Comparison of ENCODE assay signal across 12 mouse cellular contexts in the genomic region with DNA sequence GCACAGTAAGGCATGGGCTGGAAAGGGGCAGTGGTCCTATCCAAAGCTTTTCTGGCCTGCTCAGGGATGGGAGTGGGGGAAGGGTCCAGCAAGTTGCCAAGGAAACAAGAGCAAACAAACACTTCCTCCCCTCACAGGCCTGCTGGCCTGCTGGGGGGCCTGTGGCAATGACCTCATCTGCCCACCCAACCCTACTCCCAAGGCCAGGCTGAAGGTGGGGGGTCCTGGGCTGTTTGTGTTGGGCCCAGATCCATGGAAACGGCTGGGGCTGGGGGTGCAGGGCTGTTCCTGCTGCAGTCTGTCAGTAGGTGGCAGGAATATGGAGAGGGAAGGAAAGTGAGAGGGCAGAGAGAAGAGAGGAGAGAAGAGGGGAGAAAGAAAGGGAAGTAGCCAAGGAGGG. TPM values are rescaled to one million over a fixed set of nuclear protein-coding genes. Genes with fewer than 3 reads are reported as not detected.
DNase-seq lines count a peak whose midpoint lies in the region; ATAC-seq and TF ChIP-seq lines count a peak whose summit lies in the region.
"Had no signal": no experiment of that assay in that cellular context is flagged by ENCODE, and none has a peak within 500 bp of the region (broad histone marks: within the 10 kb centered on the region; RNA-seq: fewer than 3 reads in every experiment).

No protein-coding gene starts in this region.

- no peak overlapping the region for H3K9ac ChIP-seq in kidney, postnatal 0 days (ENCODE audit: low read depth, low read length)
- H3K9ac ChIP-seq in limb, embryonic 14.5 days (ENCODE audit: low read depth, low read length, severe bottlenecking): no peak overlapping the region
- no peak overlapping the region for H3K9ac ChIP-seq in heart, embryonic 12.5 days
- H3K9ac ChIP-seq: liver, postnatal 0 days had no signal

- peak; percentile 30; the same call in 1 of the 2 replicates for TF ChIP-seq CTCF in kidney, postnatal 0 days (IDR thresholded peaks at IDR 0.05; ENCODE audit: low read depth)
- TF ChIP-seq CTCF in brain, embryonic 14.5 days (IDR thresholded peaks at IDR 0.05; ENCODE audit: borderline replicate concordance, extremely low read depth, insufficient read depth, insufficient read length): no peak

- no peak overlapping the region for H3K27ac ChIP-seq in kidney, postnatal 0 days
- peak overlapping the region; percentile 35 for H3K27ac ChIP-seq in embryonic facial prominence, embryonic 10.5 days (replicated peaks)
- peak overlapping the region; percentile 28; the same call in 1 of the 2 replicates for H3K27ac ChIP-seq in limb, embryonic 14.5 days (replicated peaks; ENCODE audit: low read depth, low read length)
- no peak overlapping the region for H3K27ac ChIP-seq in heart, embryonic 12.5 days (ENCODE audit: poor library complexity, severe bottlenecking)

- TF ChIP-seq POLR2A in brain, embryonic 14.5 days (IDR thresholded peaks at IDR 0.05; ENCODE audit: borderline replicate concordance, extremely low read depth, insufficient read depth, insufficient read length, poor library complexity, severe bottlenecking): no peak
- no peak for TF ChIP-seq POLR2A in limb, embryonic 14.5 days (IDR thresholded peaks at IDR 0.05; ENCODE audit: borderline replicate concordance, extremely low read depth, insufficient read depth, insufficient read length)

- no peaks in the 10 kb centered on the region for H3K27me3 ChIP-seq in kidney, postnatal 0 days (ENCODE audit: insufficient read depth, low read length)
- H3K27me3 ChIP-seq in embryonic facial prominence, embryonic 10.5 days (replicated peaks; ENCODE audit: low read depth, poor library complexity, severe bottlenecking): peaks cover 15% of the 10 kb centered on the region
- no peaks in the 10 kb centered on the region for H3K27me3 ChIP-seq in limb, embryonic 14.5 days (ENCODE audit: control insufficient read depth, insufficient read depth, low read length)
- peaks cover 12% of the 10 kb centered on the region; the same call in 1 of the 2 replicates for H3K27me3 ChIP-seq in heart, embryonic 12.5 days (replicated peaks)

- no peak overlapping the region for H3K4me3 ChIP-seq in kidney, postnatal 0 days (replicated peaks; ENCODE audit: low read depth, low read length)
- H3K4me3 ChIP-seq in embryonic facial prominence, embryonic 10.5 days: no peak overlapping the region
- no peak overlapping the region for H3K4me3 ChIP-seq in limb, embryonic 14.5 days (replicated peaks; ENCODE audit: low read length)
- no peak overlapping the region for H3K4me3 ChIP-seq in heart, embryonic 12.5 days

- H3K9me3 ChIP-seq in kidney, postnatal 0 days (replicated peaks; ENCODE audit: low read length): no peaks in the 10 kb centered on the region
- no peaks in the 10 kb centered on the region for H3K9me3 ChIP-seq in embryonic facial prominence, embryonic 10.5 days
- no peaks in the 10 kb centered on the region for H3K9me3 ChIP-seq in limb, embryonic 14.5 days (ENCODE audit: control insufficient read depth, low read length)
- no peaks in the 10 kb centered on the region for H3K9me3 ChIP-seq in heart, embryonic 12.5 days (replicated peaks)

- H3K4me1 ChIP-seq in kidney, postnatal 0 days (replicated peaks; ENCODE audit: insufficient read depth, low read length): no peaks in the 10 kb centered on the region
- H3K4me1 ChIP-seq in embryonic facial prominence, embryonic 10.5 days: peaks cover 37% of the 10 kb centered on the region
- peaks cover 14% of the 10 kb centered on the region; the same call in 1 of the 2 replicates for H3K4me1 ChIP-seq in limb, embryonic 14.5 days (ENCODE audit: control insufficient read depth, insufficient read depth, low read length)
- H3K4me1 ChIP-seq in heart, embryonic 12.5 days (replicated peaks): peaks cover 28% of the 10 kb centered on the region

- no peak overlapping the region for H3K4me2 ChIP-seq in kidney, postnatal 0 days (ENCODE audit: low read length)
- no peak overlapping the region for H3K4me2 ChIP-seq in limb, embryonic 14.5 days (replicated peaks; ENCODE audit: low read depth, low read length, severe bottlenecking)
- no peak overlapping the region for H3K4me2 ChIP-seq in heart, embryonic 12.5 days

- no peak for DNase-seq in kidney, postnatal 0 days (ENCODE audit: low spot score)
- no peak for DNase-seq in kidney, adult 8-10 months
- peak; percentile 43 for DNase-seq in brain, embryonic 14.5 days (ENCODE audit: low read depth)
- peak; percentile 72 for DNase-seq in embryonic facial prominence, embryonic 10.5 days (ENCODE audit: low spot score)
- peak; percentile 54 for DNase-seq in limb, embryonic 14.5 days (ENCODE audit: low spot score)
- DNase-seq in cerebellum, adult 8-10 months: no peak
- DNase-seq in natural killer cell, adult 2 months (ENCODE audit: low spot score in 2 of 2): no peak
- DNase-seq: liver, postnatal 0 days; thymus, adult 18-20 months had no signal

- no peaks in the 10 kb centered on the region for H3K36me3 ChIP-seq in kidney, postnatal 0 days (ENCODE audit: insufficient read depth, low read length)
- no peaks in the 10 kb centered on the region for H3K36me3 ChIP-seq in embryonic facial prominence, embryonic 10.5 days (replicated peaks)
- H3K36me3 ChIP-seq in limb, embryonic 14.5 days (ENCODE audit: control insufficient read depth, insufficient read depth, low read length): peaks cover 14% of the 10 kb centered on the region
- H3K36me3 ChIP-seq in heart, embryonic 12.5 days: no peaks in the 10 kb centered on the region

- 6% methylated on average over 1 of the region's 1 CpGs for WGBS in kidney, postnatal 0 days
- 19% methylated on average over 1 of the region's 1 CpGs for WGBS in embryonic facial prominence, embryonic 10.5 days
- 6% methylated on average over 1 of the region's 1 CpGs for WGBS in limb, embryonic 14.5 days
- 8% methylated on average over 1 of the region's 1 CpGs for WGBS in heart, embryonic 12.5 days

- peak; percentile 40; the same call in 1 of the 2 replicates for ATAC-seq in kidney, postnatal 0 days (replicated peaks; ENCODE audit: low FRiP score, low read depth)
- ATAC-seq in limb, embryonic 14.5 days (ENCODE audit: low FRiP score, low read depth): peak; percentile 73
- ATAC-seq in heart, embryonic 12.5 days (ENCODE audit: insufficient number of reproducible peaks, low FRiP score): no peak
- ATAC-seq: liver, postnatal 0 days had no signal

RNA-seq across cellular contexts. Expression of a gene that starts 29.7 kb away (rescaled TPM):
- polyA plus RNA-seq in kidney, postnatal 0 days (2015; fragmentation: Nextera tagmentation; extraction: Ambion mirVana): 1.0 and 1.1 TPM in 2 replicates
- 3.2 and 4.5 TPM in 2 replicates for polyA plus RNA-seq in brain, embryonic 14.5 days (2012; rRNA removed)
- polyA plus RNA-seq in embryonic facial prominence, embryonic 10.5 days (2016; fragmentation: Nextera tagmentation; extraction: Ambion mirVana): 2.3 and 2.6 TPM in 2 replicates
- 11.8 and 15.0 TPM in 2 replicates for polyA plus RNA-seq in limb, embryonic 14.5 days (2012; rRNA removed)
- 6.2 and 6.8 TPM in 2 replicates for polyA plus RNA-seq in limb, embryonic 14.5 days (2014; fragmentation: Nextera tagmentation; extraction: Ambion mirVana)
- 4.5 and 5.0 TPM in 2 replicates for polyA plus RNA-seq in heart, embryonic 12.5 days (2016; fragmentation: Nextera tagmentation; extraction: Ambion mirVana)

RNA-seq across cellular contexts. Expression of a gene that starts 39.1 kb away (rescaled TPM):
- not detected in 2 replicates for polyA plus RNA-seq in kidney, postnatal 0 days (2015; fragmentation: Nextera tagmentation; extraction: Ambion mirVana)
- 0.08 and 0.28 TPM in 2 replicates for polyA plus RNA-seq in brain, embryonic 14.5 days (2012; rRNA removed)
- polyA plus RNA-seq in embryonic facial prominence, embryonic 10.5 days (2016; fragmentation: Nextera tagmentation; extraction: Ambion mirVana): not detected in 2 replicates
- polyA plus RNA-seq in limb, embryonic 14.5 days (2012; rRNA removed): 0.13 and 0.33 TPM in 2 replicates
- not detected in 2 replicates for polyA plus RNA-seq in limb, embryonic 14.5 days (2014; fragmentation: Nextera tagmentation; extraction: Ambion mirVana)
- polyA plus RNA-seq in heart, embryonic 12.5 days (2016; fragmentation: Nextera tagmentation; extraction: Ambion mirVana): not detected in 2 replicates
- polyA plus RNA-seq: gonadal fat pad, adult 2 months; liver, postnatal 0 days; neural tube, embryonic 14.5 days had no signal

RNA-seq across cellular contexts. Expression of a gene that starts 45.8 kb away (rescaled TPM):
- not detected in 2 replicates for polyA plus RNA-seq in kidney, postnatal 0 days (2015; fragmentation: Nextera tagmentation; extraction: Ambion mirVana)
- 0.50 and 1.1 TPM in 2 replicates for polyA plus RNA-seq in brain, embryonic 14.5 days (2012; rRNA removed)
- polyA plus RNA-seq in embryonic facial prominence, embryonic 10.5 days (2016; fragmentation: Nextera tagmentation; extraction: Ambion mirVana): 0.77 and 1.7 TPM in 2 replicates
- 1.2 TPM in 2 replicates for polyA plus RNA-seq in limb, embryonic 14.5 days (2012; rRNA removed)
- 1.3 and 1.7 TPM in 2 replicates for polyA plus RNA-seq in limb, embryonic 14.5 days (2014; fragmentation: Nextera tagmentation; extraction: Ambion mirVana)
- 0.08 TPM in 1 of 2 replicates, not detected in the other for polyA plus RNA-seq in heart, embryonic 12.5 days (2016; fragmentation: Nextera tagmentation; extraction: Ambion mirVana)
- polyA plus RNA-seq: liver, postnatal 0 days had no signal

Comparison
In these comparisons a context has a peak if more than half of its experiments do, and no peak if none do; other contexts are left out.
1. DNase-seq: peak in brain, embryonic 14.5 days (single experiment), embryonic facial prominence, embryonic 10.5 days (single experiment) and limb, embryonic 14.5 days (single experiment); none in kidney, postnatal 0 days (single experiment), kidney, adult 8-10 months (0 of 2), cerebellum, adult 8-10 months (single experiment) and natural killer cell, adult 2 months (0 of 2).
2. H3K27ac ChIP-seq: peak in embryonic facial prominence, embryonic 10.5 days (single experiment) and limb, embryonic 14.5 days (single experiment); none in kidney, postnatal 0 days (single experiment) and heart, embryonic 12.5 days (single experiment).